14 mouse cellular contexts compared by ENCODE assay signal in genomic region chr12:100764329-100765018, GRCm38 (mm10). TPM values are rescaled to one million over a fixed set of nuclear protein-coding genes. Genes with fewer than 3 reads are reported as not detected.
DNase-seq lines count a peak whose midpoint lies in the region; ATAC-seq and TF ChIP-seq lines count a peak whose summit lies in the region.
"Had no signal": no experiment of that assay in that cellular context is flagged by ENCODE, and none has a peak within 500 bp of the region (broad histone marks: within the 10 kb centered on the region; RNA-seq: fewer than 3 reads in every experiment).

No protein-coding gene starts in this region.

- no peaks in the 10 kb centered on the region for H3K36me3 ChIP-seq in forebrain, embryonic 15.5 days
- H3K36me3 ChIP-seq in forebrain, embryonic 10.5 days (replicated peaks): no peaks in the 10 kb centered on the region
- no peaks in the 10 kb centered on the region for H3K36me3 ChIP-seq in lung, embryonic 14.5 days (ENCODE audit: insufficient read depth)
- no peaks in the 10 kb centered on the region for H3K36me3 ChIP-seq in midbrain, embryonic 10.5 days
- H3K36me3 ChIP-seq: embryonic facial prominence, embryonic 13.5 days; limb, embryonic 15.5 days had no signal

- no peaks in the 10 kb centered on the region for H3K9me3 ChIP-seq in forebrain, embryonic 15.5 days
- no peaks in the 10 kb centered on the region for H3K9me3 ChIP-seq in forebrain, embryonic 10.5 days
- no peaks in the 10 kb centered on the region for H3K9me3 ChIP-seq in lung, embryonic 14.5 days (ENCODE audit: low read depth, low read length)
- H3K9me3 ChIP-seq in midbrain, embryonic 10.5 days (replicated peaks): no peaks in the 10 kb centered on the region
- H3K9me3 ChIP-seq: embryonic facial prominence, embryonic 13.5 days; limb, embryonic 15.5 days had no signal

- peaks cover 16% of the 10 kb centered on the region for H3K4me1 ChIP-seq in forebrain, embryonic 15.5 days
- H3K4me1 ChIP-seq in forebrain, embryonic 10.5 days: peaks cover 5% of the 10 kb centered on the region; the same call in 1 of the 2 replicates
- H3K4me1 ChIP-seq in lung, embryonic 14.5 days (ENCODE audit: insufficient read depth): no peaks in the 10 kb centered on the region
- peaks cover 12% of the 10 kb centered on the region; the same call in 1 of the 2 replicates for H3K4me1 ChIP-seq in midbrain, embryonic 10.5 days
- H3K4me1 ChIP-seq: embryonic facial prominence, embryonic 13.5 days; limb, embryonic 15.5 days had no signal

- no peak for TF ChIP-seq CTCF in lung, embryonic 14.5 days (IDR thresholded peaks at IDR 0.05; ENCODE audit: low read depth)

- no peak overlapping the region for H3K4me2 ChIP-seq in forebrain, embryonic 15.5 days (replicated peaks)
- no peak overlapping the region for H3K4me2 ChIP-seq in lung, embryonic 14.5 days
- H3K4me2 ChIP-seq: embryonic facial prominence, embryonic 13.5 days; limb, embryonic 15.5 days had no signal

- peak overlapping the region; percentile 88 for H3K27ac ChIP-seq in forebrain, embryonic 15.5 days (replicated peaks)
- H3K27ac ChIP-seq in forebrain, embryonic 10.5 days: no peak overlapping the region
- H3K27ac ChIP-seq in lung, embryonic 14.5 days (ENCODE audit: low read depth): 0 out of 2 replicates have a peak overlapping the region, but pooled peaks have one; percentile 2
- H3K27ac ChIP-seq in midbrain, embryonic 10.5 days (replicated peaks): no peak overlapping the region
- H3K27ac ChIP-seq: embryonic facial prominence, embryonic 13.5 days; limb, embryonic 15.5 days had no signal

- no peak for DNase-seq in forebrain, embryonic 10.5 days (ENCODE audit: extremely low spot score, low spot score)
- DNase-seq in lung, embryonic 14.5 days: no peak
- DNase-seq in lung, postnatal 25 days (ENCODE audit: low spot score): no peak
- peak; percentile 6 for DNase-seq in A20 (ENCODE audit: low read depth, low spot score)
- peak; percentile 36 for DNase-seq in induced T-regulatory cell, adult 2 months (ENCODE audit: low read depth)
- no peak for DNase-seq in cerebellum, postnatal 36 days
- no peak for DNase-seq in midbrain, embryonic 10.5 days (ENCODE audit: low spot score)
- DNase-seq: cerebellum, adult 9-10 months; heart, postnatal 10 days had no signal

- no peaks in the 10 kb centered on the region for H3K27me3 ChIP-seq in forebrain, embryonic 15.5 days
- H3K27me3 ChIP-seq in forebrain, embryonic 10.5 days (ENCODE audit: poor library complexity, severe bottlenecking): no peaks in the 10 kb centered on the region
- no peaks in the 10 kb centered on the region for H3K27me3 ChIP-seq in lung, embryonic 14.5 days (ENCODE audit: insufficient read depth, low read length)
- H3K27me3 ChIP-seq in midbrain, embryonic 10.5 days (ENCODE audit: low read depth, poor library complexity, severe bottlenecking): no peaks in the 10 kb centered on the region
- H3K27me3 ChIP-seq: embryonic facial prominence, embryonic 13.5 days; limb, embryonic 15.5 days had no signal

- H3K4me3 ChIP-seq in forebrain, embryonic 15.5 days: no peak overlapping the region
- no peak overlapping the region for H3K4me3 ChIP-seq in forebrain, embryonic 10.5 days
- H3K4me3 ChIP-seq in lung, embryonic 14.5 days (ENCODE audit: low read depth, low read length): no peak overlapping the region
- no peak overlapping the region for H3K4me3 ChIP-seq in midbrain, embryonic 10.5 days
- H3K4me3 ChIP-seq: embryonic facial prominence, embryonic 13.5 days; limb, embryonic 15.5 days had no signal

- WGBS in forebrain, embryonic 15.5 days: 75% methylated on average over 13 of the region's 13 CpGs
- WGBS in forebrain, embryonic 10.5 days: 80% methylated on average over 13 of the region's 13 CpGs
- WGBS in lung, embryonic 14.5 days: 40% methylated on average over 13 of the region's 13 CpGs
- WGBS in midbrain, embryonic 10.5 days: 78% methylated on average over 13 of the region's 13 CpGs

- ATAC-seq in forebrain, embryonic 15.5 days (replicated peaks): no peak
- no peak for ATAC-seq in lung, embryonic 14.5 days (ENCODE audit: insufficient read depth)
- ATAC-seq: activated CD4-positive, CD25-positive, alpha-beta regulatory T cell, adult 4 months; inflammation-experienced regulatory T-cells, adult 6 months had no signal

- no peak overlapping the region for H3K9ac ChIP-seq in forebrain, embryonic 15.5 days (replicated peaks)
- H3K9ac ChIP-seq in lung, embryonic 14.5 days: no peak overlapping the region
- H3K9ac ChIP-seq: embryonic facial prominence, embryonic 13.5 days; limb, embryonic 15.5 days had no signal

RNA-seq across cellular contexts. Expression of gene Dglucy, which starts 14.4 kb away (rescaled TPM):
- 3.0 and 3.6 TPM in 2 replicates for polyA plus RNA-seq in forebrain, embryonic 15.5 days (2015; fragmentation: Nextera tagmentation; extraction: Ambion mirVana)
- polyA plus RNA-seq in forebrain, embryonic 10.5 days (2016; fragmentation: Nextera tagmentation; extraction: Ambion mirVana): 0.14 and 0.16 TPM in 2 replicates
- 3.8 and 4.4 TPM in 2 replicates for polyA plus RNA-seq in lung, embryonic 14.5 days (2014; fragmentation: Nextera tagmentation; extraction: Ambion mirVana)
- 0.06 and 0.10 TPM in 2 replicates for polyA plus RNA-seq in midbrain, embryonic 10.5 days (2016; fragmentation: Nextera tagmentation; extraction: Ambion mirVana)

RNA-seq across cellular contexts. Expression of gene Rps6ka5, which starts 37.7 kb away (rescaled TPM):
- 13.0 and 13.7 TPM in 2 replicates for polyA plus RNA-seq in forebrain, embryonic 15.5 days (2015; fragmentation: Nextera tagmentation; extraction: Ambion mirVana)
- 2.7 and 2.8 TPM in 2 replicates for polyA plus RNA-seq in forebrain, embryonic 10.5 days (2016; fragmentation: Nextera tagmentation; extraction: Ambion mirVana)
- polyA plus RNA-seq in lung, embryonic 14.5 days (2014; fragmentation: Nextera tagmentation; extraction: Ambion mirVana): 4.5 and 4.9 TPM in 2 replicates
- 2.4 and 2.9 TPM in 2 replicates for polyA plus RNA-seq in midbrain, embryonic 10.5 days (2016; fragmentation: Nextera tagmentation; extraction: Ambion mirVana)

Comparison
In these comparisons a context has a peak if more than half of its experiments do, and no peak if none do; other contexts are left out.
1. H3K27ac ChIP-seq: peak in forebrain, embryonic 15.5 days (single experiment) and lung, embryonic 14.5 days (single experiment); none in forebrain, embryonic 10.5 days (single experiment) and midbrain, embryonic 10.5 days (single experiment).
2. DNase-seq: peak in A20 (single experiment) and induced T-regulatory cell, adult 2 months (single experiment); none in forebrain, embryonic 10.5 days (single experiment), lung, embryonic 14.5 days (single experiment), lung, postnatal 25 days (single experiment), cerebellum, postnatal 36 days (0 of 2) and midbrain, embryonic 10.5 days (single experiment).